Mouse (Mus musculus): ENCODE results near the gene Tfb1m. TPM values are rescaled to one million over a fixed set of nuclear protein-coding genes. Genes with fewer than 3 reads are reported as not detected.

Tfb1m gene
- total and polyA plus RNA-seq, 3 experiments = 21.0 to 46.8 (median 29.4) TPM

GRCm38 (mm10) chr17:3597866-3598265 is 40.3 kb upstream of the Tfb1m start:
- H3K4me2 ChIP-seq (ENCODE audit: insufficient read depth, low read depth, poor library complexity, severe bottlenecking) = no peak overlapping the region
- no peak overlapping the region for H3K4me3 ChIP-seq (replicated peaks in 1 of 3; ENCODE audit: low read depth in 2 of 3, low read length in 2 of 3, poor library complexity in 1 of 3)
- H3K27ac ChIP-seq (ENCODE audit: insufficient read depth, low read depth) = no peak overlapping the region
- TF ChIP-seq POLR2AphosphoS2 (IDR thresholded peaks at IDR 0.05; ENCODE audit: low read depth, low read length) = no peak
- TF ChIP-seq SMC3 (IDR thresholded peaks at IDR 0.05; ENCODE audit: low read depth, low read length) = no peak
- no peak for TF ChIP-seq USF2 (conservative IDR thresholded peaks at IDR 0.05; ENCODE audit: low read depth, low read length)
- no peak for TF ChIP-seq JUN (IDR thresholded peaks at IDR 0.05; ENCODE audit: insufficient read depth, low read depth, low read length)
- no peak for TF ChIP-seq CHD2 (IDR thresholded peaks at IDR 0.05; ENCODE audit: low read length)
- TF ChIP-seq JUND (conservative IDR thresholded peaks at IDR 0.05; ENCODE audit: low read depth, low read length) = no peak
- no peak for TF ChIP-seq E2F4 (IDR thresholded peaks at IDR 0.05; ENCODE audit: insufficient replicate concordance, low read depth, low read length)
- no peak for TF ChIP-seq IRF4 (IDR thresholded peaks at IDR 0.05; ENCODE audit: low read depth, low read length)
- TF ChIP-seq MAFK (IDR thresholded peaks at IDR 0.05; ENCODE audit: insufficient replicate concordance, low read length) = no peak
- TF ChIP-seq ZC3H11A (IDR thresholded peaks at IDR 0.05; ENCODE audit: low read depth, low read length) = no peak
- no peak for TF ChIP-seq BHLHE40 (IDR thresholded peaks at IDR 0.05; ENCODE audit: low read depth, low read length)
- TF ChIP-seq HCFC1 (IDR thresholded peaks at IDR 0.05; ENCODE audit: low read depth, low read length) = no peak
- TF ChIP-seq UBTF (IDR thresholded peaks at IDR 0.05; ENCODE audit: low read depth, low read length) = no peak
- TF ChIP-seq RCOR1 (conservative IDR thresholded peaks at IDR 0.05; ENCODE audit: low read depth, low read length) = no peak
- H3K36me3 ChIP-seq (replicated peaks in 1 of 2; ENCODE audit: control insufficient read depth in 1 of 2, insufficient read depth in 1 of 2, low read length in 1 of 2) = no peaks in the 10 kb centered on the region
- no peaks in the 10 kb centered on the region for H3K79me2 ChIP-seq (replicated peaks; ENCODE audit: control insufficient read depth, extremely low read depth, insufficient read depth, poor library complexity, severe bottlenecking)
- no peaks in the 10 kb centered on the region for H3K9me3 ChIP-seq (replicated peaks; ENCODE audit: low read length)
- H3K4me1 ChIP-seq (ENCODE audit: control insufficient read depth in 1 of 2, insufficient read depth in 2 of 2) = no peaks in the 10 kb centered on the region
- dilution Hi-C loops (cut with MboI; ENCODE audit: extremely low pct_ligation_motif_present, extremely low pct_unique_long_range_greater_than_20kb, low sequenced_read_pairs) = no loop called here
- no peaks in the 10 kb centered on the region for H3K27me3 ChIP-seq (replicated peaks)
- DNase-seq (ENCODE audit: extremely low read depth) = no peak
- no peak overlapping the region for H3K9ac ChIP-seq (ENCODE audit: insufficient read depth, low read depth)
- in situ Hi-C loops (cut with MboI; ENCODE audit: low pct_ligation_motif_present, low pct_unique_long_range_greater_than_20kb, low sequenced_read_pairs) = no loop called here

- H3K27me3 ChIP-seq (replicated peaks) = no peaks in the 10 kb centered on the region
- H3K4me2 ChIP-seq (ENCODE audit: insufficient read depth, low read depth, poor library complexity, severe bottlenecking) = no peak overlapping the region
- H3K9me3 ChIP-seq (replicated peaks; ENCODE audit: low read length) = no peaks in the 10 kb centered on the region
- no peak overlapping the region for H3K27ac ChIP-seq (ENCODE audit: insufficient read depth, low read depth)
- no peak overlapping the region for H3K9ac ChIP-seq (ENCODE audit: insufficient read depth, low read depth)
- no peak overlapping the region for H3K4me3 ChIP-seq (replicated peaks in 1 of 3; ENCODE audit: low read depth in 2 of 3, low read length in 2 of 3, poor library complexity in 1 of 3)
- in situ Hi-C loops (cut with MboI; ENCODE audit: low pct_ligation_motif_present, low pct_unique_long_range_greater_than_20kb, low sequenced_read_pairs) = no loop called here
- no peaks in the 10 kb centered on the region for H3K36me3 ChIP-seq (replicated peaks in 1 of 2; ENCODE audit: control insufficient read depth in 1 of 2, insufficient read depth in 1 of 2, low read length in 1 of 2)
- dilution Hi-C loops (cut with MboI; ENCODE audit: extremely low pct_ligation_motif_present, extremely low pct_unique_long_range_greater_than_20kb, low sequenced_read_pairs) = no loop called here
- DNase-seq (ENCODE audit: extremely low read depth) = no peak
- no peaks in the 10 kb centered on the region for H3K4me1 ChIP-seq (ENCODE audit: control insufficient read depth in 1 of 2, insufficient read depth in 2 of 2)
- TF ChIP-seq USF1 (IDR thresholded peaks at IDR 0.05; ENCODE audit: low read depth, low read length) (no peak), SIN3A (IDR thresholded peaks at IDR 0.05; ENCODE audit: low read length) (no peak), MEF2A (IDR thresholded peaks at IDR 0.05; ENCODE audit: borderline replicate concordance, low read depth, low read length) (no peak), UBTF (IDR thresholded peaks at IDR 0.05; ENCODE audit: low read depth, low read length) (no peak), MAFK (IDR thresholded peaks at IDR 0.05; ENCODE audit: insufficient replicate concordance, low read length) (no peak), MYC (IDR thresholded peaks at IDR 0.05; ENCODE audit: low read depth, low read length) (no peak), USF2 (conservative IDR thresholded peaks at IDR 0.05; ENCODE audit: low read depth, low read length) (no peak), RCOR1 (conservative IDR thresholded peaks at IDR 0.05; ENCODE audit: low read depth, low read length) (no peak)
- no peaks in the 10 kb centered on the region for H3K79me2 ChIP-seq (replicated peaks; ENCODE audit: control insufficient read depth, extremely low read depth, insufficient read depth, poor library complexity, severe bottlenecking)
Observed at GRCm38 (mm10) chr17:3597130-3597529, 39.5 kb upstream of the Tfb1m start.
